Mouse (Mus musculus) heart, postnatal 36 days (tissue): ENCODE measurements around the gene Cuta. TPM values are rescaled to one million over a fixed set of nuclear protein-coding genes. Genes with fewer than 3 reads are reported as not detected.
A peak's percentile ranks its signal among the peaks of the same experiment; 100 is the strongest.
"Not testable (repeated sequence)": the region's sequence is repeated elsewhere in the genome, so short reads cannot be mapped to it uniquely, and the experiment has no call there.

ENCODE experiments used
- DNase-seq, 2 experiments: peaks; one replicate each; pipeline ENCODE4 v3.0.0; 2021 to 2022
- intact Hi-C: fragments of 180-260 bp; cut with DNase I; formaldehyde crosslinking; loops from one replicate; pipeline ENCODE4 v1.15.1; 2025
- total RNA-seq, 2 experiments: library from RNA; stranded (reverse); gene quantifications; 2 replicates each; pipeline ENCODE4 v1.2.3; 2021

The Cuta gene
- total RNA-seq, result 10 to 100 TPM; 86.2 to 90.3 TPM

DNA sequence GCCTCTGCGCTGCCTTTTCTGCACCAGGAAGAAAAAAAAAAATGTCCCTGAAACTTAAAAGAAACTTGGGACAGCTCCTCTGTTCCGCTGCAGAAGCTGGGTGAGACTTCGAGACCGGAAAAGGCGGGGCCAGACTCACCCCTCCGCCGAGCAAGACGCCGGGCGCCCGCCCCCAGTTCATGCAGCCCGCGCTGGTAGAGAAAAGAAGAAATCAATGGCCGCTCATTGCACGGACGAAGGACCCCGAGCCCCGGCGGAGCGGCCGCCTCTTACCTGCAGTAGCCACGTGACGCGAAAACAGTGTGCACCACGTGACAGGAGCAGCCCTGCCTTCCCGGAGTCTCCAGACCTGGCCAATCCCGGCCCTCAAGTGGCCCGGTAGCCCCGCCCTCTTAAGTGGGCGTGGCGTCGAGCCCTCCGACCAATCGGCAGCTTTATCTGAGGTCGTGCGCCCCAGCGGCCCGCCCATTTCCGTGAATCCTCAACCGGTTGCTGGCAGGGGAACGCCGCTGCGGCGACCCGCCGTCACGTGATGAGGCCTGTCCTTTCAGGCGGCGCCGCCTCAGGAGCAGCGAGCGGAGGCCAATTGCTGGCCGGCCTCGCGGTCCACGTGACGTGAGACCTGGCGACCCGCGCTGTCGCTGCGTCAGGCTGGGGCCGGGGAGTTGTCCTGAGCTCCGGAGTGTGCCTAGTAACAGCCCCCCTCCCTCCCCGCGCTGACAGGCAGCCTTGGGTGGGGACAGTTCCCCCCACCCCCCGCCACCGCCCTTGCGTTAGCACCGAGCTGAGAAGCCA, at the start of gene Cuta:
Cuta (minus strand) TSS at position 392 of the 795 bp plus-strand sequence.
- intact Hi-C loops, result no loop called here
- DNase-seq, result peak; percentile 99

- DNase-seq, result no peak
- intact Hi-C loops, result no loop called here
These were observed 46.3 kb upstream of the Cuta start for GRCm38 (mm10) chr17:26985503-26986179.

DNA sequence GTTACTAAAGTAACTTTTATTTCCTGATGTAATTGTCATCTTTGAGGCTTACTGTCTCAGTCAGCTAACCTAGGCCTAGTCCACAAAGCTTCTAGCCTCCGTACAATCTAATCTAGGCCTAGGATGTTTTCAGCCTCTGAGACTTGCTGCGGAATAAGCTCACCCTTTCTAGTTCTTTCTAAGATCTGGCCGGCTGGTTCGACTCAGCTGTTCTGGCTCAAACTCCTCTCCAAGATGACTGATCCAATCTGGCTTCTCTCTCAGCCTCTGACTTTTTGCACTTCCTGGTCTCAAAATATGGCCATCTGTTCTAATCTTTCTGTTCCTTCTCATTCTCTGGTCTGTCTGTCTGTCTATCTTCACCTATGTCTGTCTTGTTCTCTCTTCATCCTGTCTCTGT, 44.0 kb upstream of the Cuta start:
- DNase-seq, result no peak
- intact Hi-C loops, result no loop called here

- intact Hi-C loops, result no loop called here
- DNase-seq, result no peak
These were observed 41.7 kb upstream of the Cuta start for GRCm38 (mm10) chr17:26981050-26981449.

DNA sequence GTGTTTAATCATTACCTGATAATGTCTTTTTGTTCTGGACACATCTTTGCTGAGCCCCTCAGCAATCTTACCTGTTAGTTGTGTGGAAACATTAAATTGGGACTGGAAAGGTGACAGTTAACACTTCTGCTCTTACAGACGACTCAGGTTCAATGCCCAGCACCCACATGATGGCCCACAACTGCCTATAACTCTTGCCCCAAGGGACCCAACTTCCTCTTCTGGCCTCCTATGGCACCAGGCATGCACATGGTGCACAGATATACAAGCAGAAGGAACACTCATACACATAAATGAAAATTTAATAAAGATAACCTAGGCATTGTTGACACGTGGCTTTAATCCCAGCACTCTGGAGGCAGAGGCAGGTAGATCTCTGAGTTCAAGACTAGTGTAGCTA, 40.1 kb upstream of the Cuta start:
- intact Hi-C loops, result loop anchor here (10.0 kb wide), 1 partner anchor 65 kb away; the partner anchor contains the start of gene Kifc5b
- no peak for DNase-seq

GRCm38 (mm10) chr17:26977354-26977753, 38.0 kb upstream of the Cuta start:
- intact Hi-C loops, result loop anchor here (10.0 kb wide), 1 partner anchor 63 kb away; the partner anchor contains the start of gene Kifc5b
- not testable (repeated sequence) for DNase-seq

- intact Hi-C loops, result loop anchor here (10.0 kb wide), 1 partner anchor 61 kb away; the partner anchor contains the start of gene Kifc5b
- no peak for DNase-seq
These were observed 36.0 kb upstream of the Cuta start for GRCm38 (mm10) chr17:26975415-26975814.

GRCm38 (mm10) chr17:26974547-26974946, 35.2 kb upstream of the Cuta start:
- intact Hi-C loops, result loop anchor here (10.0 kb wide), 1 partner anchor 60 kb away; the partner anchor contains the start of gene Kifc5b
- DNase-seq, result no peak

- DNase-seq, result peak; percentile 95 to 96
- intact Hi-C loops, result loop anchor here (10.0 kb wide), 1 partner anchor 58 kb away; the partner anchor contains the start of gene Kifc5b
These were observed 33.6 kb upstream of the Cuta start, which contains the start of gene Zbtb9 for GRCm38 (mm10) chr17:26972703-26973574. Zbtb9 (plus strand) TSS chr17:26973167.

DNA sequence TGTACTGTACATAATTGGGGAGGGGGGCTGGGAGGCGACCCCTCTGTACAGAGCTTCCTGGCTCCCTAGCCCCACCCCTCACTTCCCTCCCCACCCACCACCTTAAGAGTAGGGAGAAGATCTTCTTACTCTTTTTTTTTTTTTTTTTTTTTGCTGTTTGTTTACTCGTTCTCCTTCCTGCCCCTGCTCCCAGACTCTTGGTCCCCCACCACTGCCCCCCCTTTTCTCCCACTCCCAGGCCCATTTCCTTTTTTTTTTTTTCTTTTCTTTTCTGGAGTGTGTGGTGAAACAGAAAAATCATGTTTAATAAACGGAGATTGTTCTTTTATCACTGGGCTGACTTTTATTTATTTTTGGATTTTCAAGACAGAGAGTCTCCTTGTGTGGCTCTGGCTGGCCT, 32.7 kb upstream of the Cuta start:
- DNase-seq, result no peak
- intact Hi-C loops, result loop anchor here (10.0 kb wide), 1 partner anchor 57 kb away; the partner anchor contains the start of gene Kifc5b

GRCm38 (mm10) chr17:26971247-26971905, 32.0 kb upstream of the Cuta start:
- intact Hi-C loops, result loop anchor here (10.0 kb wide), 1 partner anchor 57 kb away; the partner anchor contains the start of gene Kifc5b
- DNase-seq, result no peak

- no peak for DNase-seq
- intact Hi-C loops, result loop anchor here (10.0 kb wide), 1 partner anchor 55 kb away; the partner anchor contains the start of gene Kifc5b
These were observed 30.9 kb upstream of the Cuta start for GRCm38 (mm10) chr17:26970221-26970620.

DNA sequence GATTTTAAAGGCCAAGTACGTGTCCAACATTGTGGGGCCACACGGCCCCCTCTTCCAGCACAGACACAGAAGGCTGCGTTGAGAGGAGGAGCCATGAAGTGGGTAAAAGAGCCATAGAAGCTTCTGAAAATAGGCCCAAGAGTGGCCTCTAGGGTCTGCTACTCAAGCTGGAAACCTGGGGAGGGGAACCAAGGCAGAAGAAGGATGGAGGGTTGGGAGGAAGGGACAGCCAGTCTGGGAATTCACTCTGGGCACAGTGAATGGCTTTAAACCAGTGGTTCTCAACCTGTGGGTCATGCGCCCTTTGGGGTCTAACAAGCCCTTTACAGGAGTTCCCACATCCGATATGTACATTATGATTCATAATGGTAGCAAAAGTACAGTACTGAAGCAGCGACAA, 29.9 kb upstream of the Cuta start:
- intact Hi-C loops, result no loop called here
- DNase-seq, result no peak

DNA sequence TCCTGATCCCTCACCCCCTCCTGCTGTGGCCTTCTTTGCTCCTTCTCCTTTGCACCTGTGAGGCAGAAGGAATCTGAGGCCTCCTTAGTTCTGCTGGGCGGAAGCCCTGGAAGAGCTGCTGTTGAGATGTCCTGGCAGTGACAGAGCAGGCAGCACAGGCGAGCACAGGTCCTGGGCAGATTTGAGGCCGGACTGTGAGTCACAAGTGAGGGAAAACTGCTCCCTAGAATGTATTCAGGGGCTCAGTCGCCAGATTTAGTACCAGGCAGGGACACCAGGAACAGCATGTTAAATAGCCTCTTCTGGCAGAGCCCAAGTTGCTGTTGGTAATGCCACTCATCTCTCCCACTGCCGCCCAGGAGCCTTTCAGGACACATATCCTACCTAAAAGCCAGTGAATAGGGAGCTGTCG, 28.8 kb upstream of the Cuta start:
- DNase-seq, result no peak
- intact Hi-C loops, result no loop called here

GRCm38 (mm10) chr17:26967477-26967876, 28.1 kb upstream of the Cuta start:
- intact Hi-C loops, result no loop called here
- no peak for DNase-seq

- intact Hi-C loops, result no loop called here
- DNase-seq, result no peak
These were observed 27.6 kb upstream of the Cuta start for GRCm38 (mm10) chr17:26966993-26967392.

- intact Hi-C loops, result no loop called here
- no peak for DNase-seq
These were observed 22.3 kb upstream of the Cuta start for GRCm38 (mm10) chr17:26961572-26962240.

GRCm38 (mm10) chr17:26959815-26960214, 20.4 kb upstream of the Cuta start:
- intact Hi-C loops, result no loop called here
- no peak for DNase-seq

- no peak for DNase-seq
- intact Hi-C loops, result no loop called here
These were observed 19.5 kb upstream of the Cuta start for GRCm38 (mm10) chr17:26958880-26959279.
